Mouse (Mus musculus) heart, postnatal 0 days (tissue): ENCODE measurements at regions not wholly inside any gene's neighbourhood (a gene's known extent, or its start where the extent isn't known, plus 50 kb on each side); places are given as distances from the start of the nearest gene placed in this dataset.
A peak's percentile ranks its signal among the peaks of the same experiment; 100 is the strongest.

Source experiments
- ATAC-seq: fragments of 200-750 bp; cut with Nextera tagmentation; 2 replicates; pipeline ENCODE4 v1.8.0; 2017; ENCODE audit warnings: low read depth, moderate number of reproducible peaks, moderate library complexity; ENCODE audit not compliant: insufficient read depth
- DNase-seq: peaks from one replicate; pipeline ENCODE4 v3.0.0-alpha.2; 2016; ENCODE audit warnings: low spot score
- H3K27ac ChIP-seq: fragments of 300-500 bp; sonication (generic); 2 replicates; pipeline ENCODE4 v1.5.1; 2014; ENCODE audit warnings: low read depth, mild to moderate bottlenecking
- H3K27me3 ChIP-seq: fragments of 300-500 bp; sonication (generic); 2 replicates; pipeline ENCODE4 v1.6.1; 2014; ENCODE audit warnings: low read length, mixed read lengths; ENCODE audit not compliant: control insufficient read depth, insufficient read depth
- H3K36me3 ChIP-seq: fragments of 300-500 bp; sonication (generic); replicated peaks from 2 replicates; pipeline ENCODE4 v1.6.1; 2014; ENCODE audit warnings: low read length, mixed read lengths; ENCODE audit not compliant: control insufficient read depth, insufficient read depth
- H3K4me1 ChIP-seq: fragments of 300-500 bp; sonication (generic); 2 replicates; pipeline ENCODE4 v1.6.1; 2014; ENCODE audit warnings: antibody characterized with exemption; ENCODE audit not compliant: control insufficient read depth, insufficient read depth
- H3K4me2 ChIP-seq: fragments of 300-500 bp; sonication (generic); 2 replicates; pipeline ENCODE4 v1.6.1; 2014; ENCODE audit warnings: low read depth, mild to moderate bottlenecking, low read length, moderate library complexity
- H3K4me3 ChIP-seq: fragments of 300-500 bp; sonication (generic); 2 replicates; pipeline ENCODE4 v1.5.1; 2014; ENCODE audit warnings: low read depth, low read length
- H3K9ac ChIP-seq: fragments of 300-500 bp; sonication (generic); replicated peaks from 2 replicates; pipeline ENCODE4 v1.6.1; 2014; ENCODE audit warnings: low read depth, low read length, mixed read lengths
- H3K9me3 ChIP-seq: fragments of 300-500 bp; sonication (generic); replicated peaks from 2 replicates; pipeline ENCODE4 v1.6.1; 2016; ENCODE audit warnings: low read length; ENCODE audit not compliant: control insufficient read depth
- CTCF ChIP-seq: IDR thresholded peaks from 2 replicates; pipeline ENCODE4 v1.5.1; 2016; ENCODE audit warnings: antibody characterized with exemption, control low read depth, low read depth
- EP300 ChIP-seq: IDR thresholded peaks from 2 replicates; pipeline ENCODE4 v1.6.1; 2016; ENCODE audit warnings: antibody characterized with exemption, low read depth
- WGBS: fragments of 180-500 bp; shearing (Covaris S2); extraction: QIAGEN DNeasy Blood & Tissue Kit; methylation state at CpG from one replicate; pipeline ENCODE4 v1.1.7; 2014; 5-methylcytosine and 5-hydroxymethylcytosine counted together

DNA sequence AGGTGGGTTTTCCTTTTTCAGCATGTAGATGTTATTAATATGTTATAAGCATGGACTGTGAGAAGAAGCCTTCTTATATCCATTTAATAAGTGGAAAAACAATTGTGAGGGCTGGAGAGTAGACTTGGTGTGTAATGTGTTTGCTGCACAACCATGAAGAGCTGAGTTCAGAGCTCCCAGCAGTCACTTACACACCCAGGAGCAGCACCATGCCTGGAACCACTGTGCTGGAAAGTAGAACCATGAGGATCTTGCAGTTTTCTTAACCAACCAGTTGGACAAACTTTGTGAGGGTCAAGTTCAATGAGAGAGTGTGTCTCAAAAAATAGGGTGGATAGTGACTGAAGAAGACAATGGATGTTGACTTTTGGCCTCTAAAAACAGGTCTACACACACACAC, 108.3 kb upstream of the Tank start:
- no peak for TF ChIP-seq CTCF
- no peak for TF ChIP-seq EP300

DNA sequence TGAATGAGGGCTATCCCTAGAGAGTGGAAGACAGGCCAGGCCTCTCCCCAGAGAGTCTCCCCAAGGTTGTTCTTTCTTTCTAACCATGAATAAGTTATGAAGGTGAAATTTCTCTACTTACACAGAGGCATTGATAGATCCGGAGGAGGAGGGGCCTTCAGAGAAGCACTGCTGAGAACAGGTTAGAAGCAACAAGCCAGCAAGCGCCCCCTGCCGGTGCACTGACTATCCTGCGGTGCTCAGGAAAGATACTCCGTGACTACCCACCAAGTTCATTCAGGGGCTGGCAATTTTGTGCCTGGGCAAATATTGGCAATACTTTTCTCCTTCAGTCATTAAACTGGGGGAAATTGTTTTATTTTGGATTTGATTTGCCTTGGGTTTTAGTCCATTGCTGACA, 122.5 kb upstream of the Tank start:
- no peak overlapping the region for H3K9ac ChIP-seq
- no peak for ATAC-seq
- no peaks in the 10 kb centered on the region for H3K36me3 ChIP-seq
- H3K9me3 ChIP-seq, result no peaks in the 10 kb centered on the region
- H3K27me3 ChIP-seq, result no peaks in the 10 kb centered on the region
- TF ChIP-seq CTCF, result peak; percentile 30; the same call in 1 of the 2 replicates
- no peak for TF ChIP-seq EP300
- no peak for DNase-seq
- no peak overlapping the region for H3K4me2 ChIP-seq
- peaks cover 4% of the 10 kb centered on the region; the same call in 1 of the 2 replicates for H3K4me1 ChIP-seq
- 27% methylated on average over 5 of the region's 5 CpGs for WGBS
- no peak overlapping the region for H3K4me3 ChIP-seq
- H3K27ac ChIP-seq, result no peak overlapping the region

More for the DNA sequence above, 108.3 kb upstream of the Tank start:
- Histone ChIP-seq H3K4me1 (no peaks in the 10 kb centered on the region; the same call in 1 of the 2 replicates), H3K4me2 (no peak overlapping the region), H3K4me3 (no peak overlapping the region), H3K27me3 (no peaks in the 10 kb centered on the region), H3K27ac (no peak overlapping the region), H3K36me3 (no peaks in the 10 kb centered on the region), H3K9me3 (no peaks in the 10 kb centered on the region), H3K9ac (no peak overlapping the region)
- ATAC-seq (no peak), DNase-seq (no peak)

DNA sequence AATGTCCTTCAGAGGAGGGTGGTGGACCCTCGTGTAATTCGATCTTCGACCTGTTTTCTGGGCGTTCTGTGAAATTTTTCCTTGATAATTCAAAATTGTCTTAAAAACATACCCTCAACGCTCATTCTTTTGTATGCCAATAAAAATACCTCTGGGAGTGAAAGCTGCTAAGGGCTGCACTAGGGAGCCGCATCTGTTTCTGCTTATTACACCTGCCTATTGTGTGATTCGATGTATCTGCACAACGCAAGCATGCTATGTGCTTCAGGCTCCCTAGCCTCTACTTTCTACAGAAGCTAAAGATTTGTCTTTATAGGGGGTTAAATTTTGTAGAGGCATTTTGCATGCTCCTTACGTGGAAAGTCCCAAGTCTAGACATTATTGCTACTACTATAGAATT, 123.7 kb upstream of the Tank start:
- no peaks in the 10 kb centered on the region for H3K36me3 ChIP-seq
- H3K4me3 ChIP-seq, result no peak overlapping the region
- ATAC-seq (no peak), DNase-seq (no peak)
- no peak overlapping the region for H3K27ac ChIP-seq
- no peaks in the 10 kb centered on the region for H3K27me3 ChIP-seq
- no peak overlapping the region for H3K9ac ChIP-seq
- TF ChIP-seq EP300 (no peak), CTCF (no peak)
- H3K4me1 ChIP-seq, result peaks cover 4% of the 10 kb centered on the region; the same call in 1 of the 2 replicates
- 28% methylated on average over 9 of the region's 9 CpGs for WGBS
- no peaks in the 10 kb centered on the region for H3K9me3 ChIP-seq
- H3K4me2 ChIP-seq, result no peak overlapping the region

DNA sequence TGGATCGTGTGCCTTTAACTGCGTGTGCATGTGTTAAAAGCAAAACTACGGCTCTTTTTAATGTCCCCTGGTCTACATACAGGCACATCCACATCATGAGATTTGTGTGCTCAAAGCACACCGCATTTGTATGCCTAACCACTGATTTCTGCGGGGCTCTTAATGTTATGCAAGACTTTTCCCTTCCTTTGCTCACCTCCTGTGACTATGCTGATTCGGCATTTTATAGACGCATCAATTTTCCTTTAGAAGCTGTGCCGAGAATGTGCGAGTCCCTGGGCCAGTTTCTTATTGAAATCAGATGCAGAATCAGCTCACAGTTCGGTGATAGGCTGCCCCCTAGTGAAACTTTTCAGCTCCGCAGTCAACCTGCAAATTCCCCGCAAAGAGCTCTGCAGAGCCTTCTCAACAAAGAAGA, 124.1 kb upstream of the Tank start:
- Histone ChIP-seq H3K4me1 (peaks cover 4% of the 10 kb centered on the region; the same call in 1 of the 2 replicates), H3K4me3 (peak overlapping the region; percentile 50), H3K27ac (peak overlapping the region; percentile 85), H3K9me3 (no peaks in the 10 kb centered on the region), H3K27me3 (no peaks in the 10 kb centered on the region), H3K36me3 (no peaks in the 10 kb centered on the region), H3K4me2 (peak overlapping the region; percentile 70), H3K9ac (peak overlapping the region; percentile 31; the same call in 1 of the 2 replicates)
- TF ChIP-seq EP300 (0 out of 2 replicates have a peak, but pooled peaks have one; percentile 35), CTCF (peak; percentile 85)
- DNase-seq (peak; percentile 89), ATAC-seq (peak; percentile 66; the same call in 1 of the 2 replicates)
- 2% methylated on average over 12 of the region's 12 CpGs for WGBS

DNA sequence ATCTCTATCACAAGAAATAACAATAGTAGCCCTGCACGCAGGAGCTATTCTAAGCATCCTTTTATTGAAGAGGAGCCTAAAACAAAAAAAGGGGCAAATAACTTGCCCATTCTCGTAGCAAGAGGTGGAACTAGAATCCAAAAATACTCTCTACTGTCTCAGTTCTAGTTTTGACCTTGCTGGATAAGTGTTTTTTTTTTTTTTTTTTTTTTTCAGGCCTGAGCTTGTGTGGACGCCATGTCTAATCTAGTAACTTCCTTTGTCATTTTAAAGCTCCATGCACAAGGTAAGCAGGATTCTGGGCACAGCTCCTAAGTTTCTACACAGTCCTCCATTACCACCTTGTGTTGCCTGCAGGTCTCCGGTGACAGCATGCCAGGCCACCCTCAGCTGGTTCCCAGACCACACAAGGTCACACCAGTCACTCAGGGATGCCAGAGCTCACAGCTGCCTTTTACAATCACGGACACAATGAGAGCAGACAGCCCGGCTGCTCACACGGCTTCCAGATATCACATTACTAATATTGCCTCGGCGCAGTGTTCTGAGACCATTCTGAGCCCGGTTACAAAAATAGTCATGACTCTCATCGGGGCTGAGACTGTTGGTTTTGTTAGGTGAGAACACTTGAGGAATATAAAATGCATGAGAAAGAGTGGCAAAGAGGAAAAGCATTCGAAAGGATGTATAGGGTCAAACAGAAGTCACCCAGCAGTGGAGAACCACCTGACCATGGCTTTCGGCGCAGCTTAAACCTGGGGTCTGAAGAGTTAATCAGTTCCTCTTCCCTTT, 124.7 kb upstream of the Tank start:
- Histone ChIP-seq H3K4me1 (peaks cover 4% of the 10 kb centered on the region; the same call in 1 of the 2 replicates), H3K4me3 (peak overlapping the region; percentile 50), H3K36me3 (no peaks in the 10 kb centered on the region), H3K9me3 (no peaks in the 10 kb centered on the region), H3K27me3 (no peaks in the 10 kb centered on the region), H3K4me2 (peak overlapping the region; percentile 70), H3K9ac (peak overlapping the region; percentile 31), H3K27ac (peak overlapping the region; percentile 85)
- ATAC-seq, result peak; percentile 96
- peak; percentile 86 for DNase-seq
- 17% methylated on average over 14 of the region's 14 CpGs for WGBS
- TF ChIP-seq EP300 (no peak), CTCF (no peak)

DNA sequence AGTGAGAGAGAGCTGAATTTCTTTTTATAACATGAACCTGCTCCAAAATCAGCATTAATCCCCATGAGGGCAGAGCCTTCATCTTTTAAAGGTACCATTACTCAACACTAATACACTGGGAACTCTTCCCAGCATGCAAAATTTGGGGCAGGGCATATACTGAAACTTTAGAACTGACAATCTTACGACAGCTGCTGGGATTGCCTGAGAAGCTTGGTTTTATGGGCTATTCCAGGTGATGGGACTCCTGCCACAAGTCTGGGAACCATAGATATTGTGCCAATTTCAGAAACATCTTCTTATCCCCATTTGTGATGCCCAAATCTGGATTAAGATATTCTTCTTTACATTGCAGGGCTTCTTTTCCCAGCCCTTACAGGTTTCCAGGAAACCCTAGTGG, 125.8 kb upstream of the Tank start:
- Histone ChIP-seq H3K27ac (no peak overlapping the region), H3K4me1 (peaks cover 4% of the 10 kb centered on the region; the same call in 1 of the 2 replicates), H3K36me3 (no peaks in the 10 kb centered on the region), H3K27me3 (no peaks in the 10 kb centered on the region), H3K4me3 (no peak overlapping the region), H3K9ac (no peak overlapping the region), H3K4me2 (no peak overlapping the region), H3K9me3 (no peaks in the 10 kb centered on the region)
- ATAC-seq (no peak), DNase-seq (no peak)
- no peak for TF ChIP-seq EP300
- TF ChIP-seq CTCF, result no peak
- WGBS, result 82% methylated on average over 1 of the region's 1 CpGs
